Mouse (Mus musculus) cerebellum, postnatal 4 days (tissue): Measurements from ENCODE around the gene Gm13694.

ENCODE experiments used
- DNase-seq, 2 experiments: peaks; one replicate each; pipeline ENCODE4 v3.0.0; 2022; ENCODE audit warnings: low spot score in 2 of 2, mixed read lengths in 1 of 2

Gene Gm13694

GRCm38 (mm10) chr2:84025217-84025616 is 46.5 kb downstream of the Gm13694 start:
- no peak for DNase-seq
